9 mouse cellular contexts compared by ENCODE assay signal in the genomic region with DNA sequence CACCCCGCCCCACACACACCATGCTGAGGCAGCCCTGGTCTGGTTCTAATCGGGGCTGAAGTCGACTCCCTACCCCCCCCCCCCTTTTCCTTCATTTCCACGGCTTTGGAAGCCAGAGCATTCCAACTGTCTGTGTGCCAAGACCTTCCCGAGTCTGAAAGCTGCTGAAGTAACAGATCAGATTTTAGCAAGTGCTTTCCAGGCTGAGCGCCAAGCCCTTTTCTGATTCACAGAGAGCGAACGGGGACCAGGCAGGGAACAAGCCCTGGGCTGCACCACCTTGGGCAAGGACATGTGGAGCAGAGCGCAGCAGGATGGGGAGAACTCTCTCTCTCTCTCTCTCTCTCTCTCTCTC. TPM values are rescaled to one million over a fixed set of nuclear protein-coding genes. Genes with fewer than 3 reads are reported as not detected.
DNase-seq lines count a peak whose midpoint lies in the region; ATAC-seq lines count a peak whose summit lies in the region.
"Had no signal": no experiment of that assay in that cellular context is flagged by ENCODE, and none has a peak within 500 bp of the region (broad histone marks: within the 10 kb centered on the region; RNA-seq: fewer than 3 reads in every experiment).

No protein-coding gene starts in this region.

- peak; percentile 74 for DNase-seq in urinary bladder, postnatal 14 days (ENCODE audit: low spot score)
- DNase-seq in urinary bladder, adult 2 months (ENCODE audit: low spot score), result no peak
- peak; percentile 84 for DNase-seq in kidney, postnatal 10 days
- peak; percentile 88 for DNase-seq in right cerebral cortex, postnatal 14 days
- DNase-seq in embryo, embryonic 9.5 days (ENCODE audit: extremely low spot score), result no peak

- H3K4me3 ChIP-seq in forebrain, embryonic 15.5 days, result peak overlapping the region; percentile 62
- H3K4me3 ChIP-seq in heart, embryonic 16.5 days (ENCODE audit: low read length), result peak overlapping the region; percentile 75
- H3K4me3 ChIP-seq in limb, embryonic 15.5 days, result peak overlapping the region; percentile 67

- peaks cover 19% of the 10 kb centered on the region for H3K36me3 ChIP-seq in forebrain, embryonic 15.5 days
- H3K36me3 ChIP-seq in heart, embryonic 16.5 days (ENCODE audit: control insufficient read depth, insufficient read depth), result peaks cover 10% of the 10 kb centered on the region
- H3K36me3 ChIP-seq in limb, embryonic 15.5 days, result peaks cover 20% of the 10 kb centered on the region

- under 1% methylated on average over 9 of the region's 9 CpGs for WGBS in forebrain, embryonic 15.5 days
- 4% methylated on average over 8 of the region's 9 CpGs for WGBS in heart, embryonic 16.5 days
- 1% methylated on average over 8 of the region's 9 CpGs for WGBS in limb, embryonic 15.5 days

- no peak overlapping the region; the same call in 1 of the 2 replicates for H3K9ac ChIP-seq in forebrain, embryonic 15.5 days (replicated peaks)
- H3K9ac ChIP-seq in heart, embryonic 16.5 days (ENCODE audit: low read length), result no peak overlapping the region
- H3K9ac ChIP-seq in limb, embryonic 15.5 days, result no peak overlapping the region
- H3K9ac ChIP-seq: liver, embryonic 14.5 days had no signal

- peak overlapping the region; percentile 67 for H3K27ac ChIP-seq in forebrain, embryonic 15.5 days (replicated peaks)
- H3K27ac ChIP-seq in heart, embryonic 16.5 days (ENCODE audit: low read length), result peak overlapping the region; percentile 98
- H3K27ac ChIP-seq in limb, embryonic 15.5 days, result peak overlapping the region; percentile 89
- H3K27ac ChIP-seq: liver, embryonic 14.5 days had no signal

- peak overlapping the region; percentile 76 for H3K4me2 ChIP-seq in forebrain, embryonic 15.5 days (replicated peaks)
- H3K4me2 ChIP-seq in heart, embryonic 16.5 days (ENCODE audit: low read depth, low read length), result peak overlapping the region; percentile 67
- H3K4me2 ChIP-seq in limb, embryonic 15.5 days, result peak overlapping the region; percentile 95

- H3K4me1 ChIP-seq in forebrain, embryonic 15.5 days, result peaks cover 38% of the 10 kb centered on the region
- peaks cover 48% of the 10 kb centered on the region for H3K4me1 ChIP-seq in heart, embryonic 16.5 days (ENCODE audit: control insufficient read depth, insufficient read depth, low read length)
- peaks cover 56% of the 10 kb centered on the region for H3K4me1 ChIP-seq in limb, embryonic 15.5 days

- H3K27me3 ChIP-seq in forebrain, embryonic 15.5 days, result peaks cover 11% of the 10 kb centered on the region; the same call in 1 of the 2 replicates
- no peaks in the 10 kb centered on the region; the same call in 1 of the 2 replicates for H3K27me3 ChIP-seq in heart, embryonic 16.5 days (ENCODE audit: control insufficient read depth, insufficient read depth, low read length)
- peaks cover 18% of the 10 kb centered on the region for H3K27me3 ChIP-seq in limb, embryonic 15.5 days

- no peaks in the 10 kb centered on the region for H3K9me3 ChIP-seq in forebrain, embryonic 15.5 days
- no peaks in the 10 kb centered on the region for H3K9me3 ChIP-seq in heart, embryonic 16.5 days (replicated peaks; ENCODE audit: control insufficient read depth, low read length)
- no peaks in the 10 kb centered on the region for H3K9me3 ChIP-seq in limb, embryonic 15.5 days

- ATAC-seq in forebrain, embryonic 15.5 days (replicated peaks), result peak; percentile 68
- peak; percentile 75 for ATAC-seq in heart, embryonic 16.5 days (replicated peaks; ENCODE audit: extremely low read depth, insufficient read depth, low FRiP score)
- ATAC-seq in limb, embryonic 15.5 days (ENCODE audit: insufficient number of reproducible peaks, low FRiP score, low TSS enrichment, low read depth), result peak; percentile 67

RNA-seq across cellular contexts. Expression of gene Fgf18, which starts 1.1 kb away (rescaled TPM):
- polyA plus RNA-seq in urinary bladder, adult 2 months (2012; rRNA removed), result 0.88 and 1.2 TPM in 2 replicates
- polyA plus RNA-seq in forebrain, embryonic 15.5 days (2015; fragmentation: Nextera tagmentation; extraction: Ambion mirVana), result 3.0 and 4.3 TPM in 2 replicates
- 9.2 and 11.5 TPM in 2 replicates for polyA plus RNA-seq in heart, embryonic 16.5 days (2015; fragmentation: Nextera tagmentation; extraction: Ambion mirVana)
- 14.5 and 18.4 TPM in 2 replicates for polyA plus RNA-seq in limb, embryonic 15.5 days (2015; fragmentation: Nextera tagmentation; extraction: Ambion mirVana)

RNA-seq across cellular contexts. Expression of gene Npm1, which starts 16.9 kb away (rescaled TPM):
- 295 and 406 TPM in 2 replicates for polyA plus RNA-seq in urinary bladder, adult 2 months (2012; rRNA removed)
- 492 and 513 TPM in 2 replicates for polyA plus RNA-seq in forebrain, embryonic 15.5 days (2015; fragmentation: Nextera tagmentation; extraction: Ambion mirVana)
- polyA plus RNA-seq in heart, embryonic 16.5 days (2015; fragmentation: Nextera tagmentation; extraction: Ambion mirVana), result 424 and 467 TPM in 2 replicates
- 706 and 898 TPM in 2 replicates for polyA plus RNA-seq in limb, embryonic 15.5 days (2015; fragmentation: Nextera tagmentation; extraction: Ambion mirVana)

RNA-seq across cellular contexts. Expression of gene Tlx3, which starts 57.3 kb away (rescaled TPM):
- not detected in 2 replicates for polyA plus RNA-seq in urinary bladder, adult 2 months (2012; rRNA removed)
- polyA plus RNA-seq in forebrain, embryonic 15.5 days (2015; fragmentation: Nextera tagmentation; extraction: Ambion mirVana), result 0.18 TPM in 1 of 2 replicates, not detected in the other
- polyA plus RNA-seq in heart, embryonic 16.5 days (2015; fragmentation: Nextera tagmentation; extraction: Ambion mirVana), result not detected in 2 replicates
- polyA plus RNA-seq in limb, embryonic 15.5 days (2015; fragmentation: Nextera tagmentation; extraction: Ambion mirVana), result not detected in 2 replicates
- polyA plus RNA-seq: liver, embryonic 14.5 days had no signal

Comparison
In these comparisons a context has a peak if more than half of its experiments do, and no peak if none do; other contexts are left out.
1. DNase-seq: peak in urinary bladder, postnatal 14 days (single experiment), kidney, postnatal 10 days (single experiment) and right cerebral cortex, postnatal 14 days (single experiment); none in urinary bladder, adult 2 months (single experiment) and embryo, embryonic 9.5 days (single experiment).
2. Peak in every context shown above with its lines, with median percentiles within 50 percentile points of each other: ATAC-seq, H3K27ac ChIP-seq, H3K4me2 ChIP-seq and H3K4me3 ChIP-seq.